Mouse (Mus musculus) hindbrain, embryonic 11.5 days (tissue): ENCODE data around the gene Atp10a. TPM values are rescaled to one million over a fixed set of nuclear protein-coding genes. Genes with fewer than 3 reads are reported as not detected.
A peak's percentile ranks its signal among the peaks of the same experiment; 100 is the strongest.

Experiments used
- ATAC-seq: fragments of 200-750 bp; cut with Nextera tagmentation; 2 replicates; pipeline ENCODE4 v1.8.0; 2017; ENCODE audit warnings: mild to moderate bottlenecking, moderate TSS enrichment, moderate library complexity; ENCODE audit not compliant: low FRiP score
- DNase-seq: peaks from one replicate; pipeline ENCODE4 v3.0.0-alpha.2; 2015; ENCODE audit warnings: low spot score
- H3K27ac ChIP-seq: fragments of 300-500 bp; sonication (generic); 2 replicates; pipeline ENCODE4 v1.5.1; 2014; ENCODE audit warnings: mild to moderate bottlenecking, low read depth, low read length
- H3K27me3 ChIP-seq: fragments of 300-500 bp; sonication (generic); 2 replicates; pipeline ENCODE4 v1.6.1; 2014; ENCODE audit warnings: mild to moderate bottlenecking, low read length, moderate library complexity, mixed read lengths; ENCODE audit not compliant: control insufficient read depth, insufficient read depth
- H3K36me3 ChIP-seq: fragments of 300-500 bp; sonication (generic); 2 replicates; pipeline ENCODE4 v1.6.1; 2014; ENCODE audit warnings: mild to moderate bottlenecking, low read length, moderate library complexity, mixed read lengths; ENCODE audit not compliant: control insufficient read depth, insufficient read depth
- H3K4me1 ChIP-seq: fragments of 300-500 bp; sonication (generic); replicated peaks from 2 replicates; pipeline ENCODE4 v1.6.1; 2014; ENCODE audit warnings: low read length, mixed read lengths; ENCODE audit not compliant: control insufficient read depth, insufficient read depth
- H3K4me2 ChIP-seq: fragments of 300-500 bp; sonication (generic); replicated peaks from 2 replicates; pipeline ENCODE4 v1.6.1; 2014; ENCODE audit warnings: mild to moderate bottlenecking, low read depth, low read length
- H3K4me3 ChIP-seq: fragments of 300-500 bp; sonication (generic); 2 replicates; pipeline ENCODE4 v1.5.1; 2014; ENCODE audit warnings: low read depth, low read length
- H3K9ac ChIP-seq: fragments of 300-500 bp; sonication (generic); 2 replicates; pipeline ENCODE4 v1.6.1; 2014; ENCODE audit warnings: low read depth, low read length
- H3K9me3 ChIP-seq: fragments of 300-500 bp; sonication (generic); 2 replicates; pipeline ENCODE4 v1.6.1; 2016; ENCODE audit warnings: low read length; ENCODE audit not compliant: control insufficient read depth
- WGBS: fragments of 180-500 bp; shearing (Covaris S2); extraction: QIAGEN DNeasy Blood & Tissue Kit; methylation state at CpG from one replicate; pipeline ENCODE4 v1.1.7; 2014; 5-methylcytosine and 5-hydroxymethylcytosine counted together
- polyA plus RNA-seq: library from polyadenylated mRNA; unstranded; fragments of >200 nt; fragmentation: Nextera tagmentation; extraction: Ambion mirVana; gene quantifications from 2 replicates; pipeline ENCODE4 v1.2.1, GENCODE M21; 2014

Gene Atp10a
- polyA plus RNA-seq, 1 experiment from 2014 or later, result 2.1 TPM

DNA sequence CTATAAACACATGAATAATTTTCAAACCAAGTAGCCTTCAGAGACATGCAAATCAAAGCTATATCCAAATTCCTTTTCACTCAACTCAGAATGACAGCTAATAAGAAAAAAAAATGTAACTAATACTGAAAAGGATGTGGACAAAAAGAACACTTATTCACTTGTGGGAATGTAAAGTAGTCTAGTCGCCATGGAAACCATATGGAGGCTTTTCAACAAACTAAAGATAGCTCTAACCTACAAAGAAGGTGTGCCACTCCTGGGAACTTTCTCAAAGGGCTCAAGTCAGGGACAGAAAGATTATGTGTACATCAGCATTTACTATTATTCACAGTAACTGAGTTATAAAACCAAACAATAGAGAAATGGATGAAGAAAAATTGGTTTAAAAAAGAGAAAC is 8.6 kb upstream of the Atp10a start:
- DNase-seq, result no peak
- WGBS, result 78% methylated on average over 1 of the region's 1 CpGs
- no peak overlapping the region for H3K27ac ChIP-seq

GRCm38 (mm10) chr7:58657913-58658789 is 2.2 kb downstream of the Atp10a start:
- Histone ChIP-seq H3K27me3 (no peaks in the 10 kb centered on the region), H3K9me3 (no peaks in the 10 kb centered on the region), H3K27ac (no peak overlapping the region), H3K4me2 (peak overlapping the region; percentile 90), H3K9ac (peak overlapping the region; percentile 75), H3K4me1 (no peaks in the 10 kb centered on the region), H3K4me3 (peak overlapping the region; percentile 66), H3K36me3 (no peaks in the 10 kb centered on the region)
- ATAC-seq (peak; percentile 93), DNase-seq (peak; percentile 80)
- WGBS, result under 1% methylated on average over 78 of the region's 81 CpGs

More for the DNA sequence above, 8.6 kb upstream of the Atp10a start:
- Histone ChIP-seq H3K4me1 (no peaks in the 10 kb centered on the region), H3K4me2 (no peak overlapping the region), H3K27me3 (no peaks in the 10 kb centered on the region), H3K9ac (no peak overlapping the region), H3K4me3 (no peak overlapping the region), H3K36me3 (no peaks in the 10 kb centered on the region), H3K9me3 (no peaks in the 10 kb centered on the region)
- ATAC-seq, result no peak

DNA sequence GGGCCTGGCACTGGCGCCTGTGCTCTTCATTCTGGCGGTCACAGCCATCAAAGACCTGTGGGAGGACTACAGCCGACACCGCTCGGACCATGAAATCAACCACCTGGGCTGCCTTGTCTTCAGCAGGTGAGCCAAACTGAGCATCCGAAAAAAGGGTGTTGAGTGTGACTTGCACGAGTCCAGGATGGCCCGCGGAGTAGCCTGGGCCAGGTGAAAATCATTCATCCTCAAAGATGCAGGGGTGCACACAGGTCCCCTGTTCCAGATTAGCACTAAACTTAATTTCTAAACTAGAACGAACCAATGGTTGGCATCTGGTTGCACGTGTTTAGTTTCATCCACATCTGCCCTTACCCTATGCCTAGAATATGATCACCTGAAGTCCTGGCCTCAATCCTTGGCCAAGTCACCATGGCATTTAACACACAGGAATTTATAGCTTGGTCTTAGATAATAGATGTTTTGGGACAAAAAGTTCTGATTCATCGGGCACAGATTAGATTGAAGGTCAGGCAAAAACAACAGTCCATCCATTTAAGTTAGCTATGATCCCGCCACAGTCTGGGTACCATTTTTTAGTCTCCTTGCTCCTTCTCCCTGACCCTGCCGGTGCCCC is 2.9 kb downstream of the Atp10a start:
- Histone ChIP-seq H3K9ac (peak overlapping the region; percentile 75), H3K4me3 (peak overlapping the region; percentile 66), H3K36me3 (no peaks in the 10 kb centered on the region), H3K27ac (no peak overlapping the region), H3K9me3 (no peaks in the 10 kb centered on the region), H3K4me1 (no peaks in the 10 kb centered on the region), H3K27me3 (no peaks in the 10 kb centered on the region), H3K4me2 (peak overlapping the region; percentile 90)
- WGBS, result 28% methylated on average over 14 of the region's 14 CpGs
- DNase-seq, result no peak
- no peak for ATAC-seq

DNA sequence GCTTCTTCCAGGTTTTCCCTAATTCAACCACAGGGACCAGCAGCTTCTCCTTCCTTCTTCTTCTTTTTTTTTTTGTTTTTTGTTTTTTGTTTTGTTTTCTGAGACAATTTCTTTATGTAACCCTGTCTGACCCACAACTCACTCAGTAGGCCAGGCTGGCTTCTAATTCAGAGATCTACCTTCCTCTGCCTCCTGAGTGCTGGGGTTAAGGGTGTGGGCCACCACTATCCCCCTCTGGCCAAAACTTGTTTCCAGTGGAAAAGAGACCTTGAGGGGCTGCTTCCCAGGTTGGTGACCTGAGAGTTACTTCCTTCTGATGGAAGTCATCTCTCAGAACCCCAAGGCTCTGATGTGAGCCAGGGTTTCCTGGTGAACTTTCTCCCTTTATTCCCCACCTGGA is 4.1 kb downstream of the Atp10a start:
- DNase-seq (no peak), ATAC-seq (no peak)
- Histone ChIP-seq H3K4me1 (no peaks in the 10 kb centered on the region), H3K9ac (no peak overlapping the region), H3K27me3 (no peaks in the 10 kb centered on the region), H3K4me2 (no peak overlapping the region), H3K9me3 (no peaks in the 10 kb centered on the region), H3K27ac (no peak overlapping the region), H3K4me3 (no peak overlapping the region), H3K36me3 (no peaks in the 10 kb centered on the region)

DNA sequence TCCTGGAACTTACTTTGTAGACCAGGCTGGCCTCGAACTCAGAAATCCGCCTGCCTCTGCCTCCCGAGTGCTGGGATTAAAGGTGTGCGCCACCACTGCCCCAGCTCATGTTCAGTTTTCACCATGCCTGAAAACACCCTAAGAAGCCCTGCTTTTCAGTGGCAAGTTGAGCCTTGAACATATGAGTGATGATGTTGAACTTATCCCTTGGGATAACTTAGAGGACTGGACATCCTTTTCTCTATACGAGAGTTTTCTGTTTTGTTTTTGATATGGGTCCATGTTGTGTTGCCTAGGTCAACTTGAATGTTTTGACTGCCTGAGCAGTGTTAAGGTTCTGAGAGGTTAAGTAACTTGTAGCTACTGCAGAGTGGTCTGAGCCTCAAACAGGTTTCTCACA is 4.7 kb downstream of the Atp10a start:
- Histone ChIP-seq H3K27me3 (no peaks in the 10 kb centered on the region), H3K9me3 (no peaks in the 10 kb centered on the region), H3K4me3 (no peak overlapping the region), H3K36me3 (no peaks in the 10 kb centered on the region), H3K27ac (no peak overlapping the region), H3K9ac (no peak overlapping the region), H3K4me2 (no peak overlapping the region), H3K4me1 (no peaks in the 10 kb centered on the region)
- 97% methylated on average over 5 of the region's 5 CpGs for WGBS
- no peak for DNase-seq
- no peak for ATAC-seq

DNA sequence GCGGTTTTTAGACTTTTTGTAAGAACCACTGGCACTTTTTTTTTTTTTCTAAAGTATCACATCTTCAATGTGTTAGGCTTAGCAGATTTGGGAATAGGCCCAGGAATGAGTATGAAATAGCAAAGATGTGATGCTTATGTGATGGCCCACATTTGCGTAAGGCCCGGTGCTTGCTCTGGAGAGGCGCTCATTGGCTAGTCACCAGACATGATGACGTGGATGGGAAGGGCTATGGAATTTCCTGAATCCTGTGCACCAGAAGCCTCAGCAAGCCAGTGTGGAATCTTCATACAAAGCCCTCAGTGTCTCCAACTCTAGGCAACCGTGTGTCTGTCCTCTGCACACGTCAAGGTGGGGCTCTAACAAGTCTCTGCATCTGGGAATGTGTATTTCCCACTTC is 5.1 kb downstream of the Atp10a start:
- H3K9me3 ChIP-seq, result no peaks in the 10 kb centered on the region
- no peak overlapping the region for H3K4me3 ChIP-seq
- H3K4me1 ChIP-seq, result no peaks in the 10 kb centered on the region
- no peaks in the 10 kb centered on the region for H3K36me3 ChIP-seq
- no peak overlapping the region for H3K27ac ChIP-seq
- H3K9ac ChIP-seq, result no peak overlapping the region
- H3K4me2 ChIP-seq, result no peak overlapping the region
- 91% methylated on average over 7 of the region's 7 CpGs for WGBS
- H3K27me3 ChIP-seq, result no peaks in the 10 kb centered on the region
- no peak for ATAC-seq
- DNase-seq, result no peak

DNA sequence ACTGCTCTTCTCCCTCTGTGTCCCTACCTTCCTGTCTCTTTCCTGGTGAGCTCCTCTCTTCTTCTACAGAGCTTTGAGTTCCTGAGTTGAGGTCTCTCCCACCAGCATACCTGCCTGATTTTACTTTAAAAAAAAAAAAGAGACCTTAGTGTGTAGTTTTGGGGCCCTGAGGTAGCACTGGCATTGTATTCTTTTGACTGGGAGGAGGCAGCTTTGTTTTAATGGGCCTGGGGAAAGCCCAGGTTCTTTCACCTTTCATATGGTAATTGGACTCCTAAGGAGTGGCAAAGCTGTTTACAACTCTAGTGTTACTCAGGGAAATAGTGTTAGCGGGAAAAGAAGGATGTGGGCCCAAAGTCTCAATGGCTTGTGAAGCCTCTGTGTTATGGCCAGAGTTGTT is 12.7 kb downstream of the Atp10a start:
- ATAC-seq (no peak), DNase-seq (no peak)
- Histone ChIP-seq H3K36me3 (no peaks in the 10 kb centered on the region), H3K9ac (no peak overlapping the region), H3K4me1 (no peaks in the 10 kb centered on the region), H3K9me3 (no peaks in the 10 kb centered on the region), H3K4me2 (no peak overlapping the region), H3K27ac (no peak overlapping the region), H3K27me3 (no peaks in the 10 kb centered on the region), H3K4me3 (no peak overlapping the region)
- 28% methylated on average over 1 of the region's 1 CpGs for WGBS

DNA sequence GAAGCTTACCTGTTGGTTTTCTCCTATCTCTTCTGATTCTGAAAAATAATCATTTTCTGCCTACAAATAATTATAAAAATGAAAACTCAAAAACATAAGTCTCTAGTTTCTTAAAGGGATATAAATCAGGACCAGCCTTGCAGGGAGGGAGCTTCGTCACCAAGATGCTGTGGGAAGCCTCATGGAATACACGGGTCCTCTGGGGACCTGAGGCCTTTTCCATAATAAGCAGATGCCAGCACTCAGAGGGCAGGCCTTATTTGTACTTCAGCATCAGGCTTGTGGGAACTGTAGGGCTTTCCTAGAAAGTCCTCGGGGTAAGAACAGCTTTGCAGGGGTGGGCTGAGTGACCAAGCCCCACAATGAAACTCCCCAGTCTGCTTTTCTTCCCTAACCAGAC is 20.1 kb downstream of the Atp10a start:
- no peak for ATAC-seq
- Histone ChIP-seq H3K27ac (no peak overlapping the region), H3K9me3 (no peaks in the 10 kb centered on the region), H3K4me1 (no peaks in the 10 kb centered on the region), H3K9ac (no peak overlapping the region), H3K27me3 (no peaks in the 10 kb centered on the region), H3K4me3 (no peak overlapping the region), H3K4me2 (no peak overlapping the region), H3K36me3 (no peaks in the 10 kb centered on the region)
- 57% methylated on average over 3 of the region's 3 CpGs for WGBS
- no peak for DNase-seq
